Mouse (Mus musculus) layer of hippocampus, postnatal 36 days (tissue): Measurements from ENCODE around the gene Ptprg. TPM values are rescaled to one million over a fixed set of nuclear protein-coding genes. Genes with fewer than 3 reads are reported as not detected.
"Not testable (repeated sequence)": the region's sequence is repeated elsewhere in the genome, so short reads cannot be mapped to it uniquely, and the experiment has no call there.

Experiments used
- DNase-seq, 2 experiments: peaks; one replicate each; pipeline ENCODE4 v3.0.0; 2022
- total RNA-seq, 2 experiments: library from RNA; stranded (reverse); gene quantifications; 2 replicates each; pipeline ENCODE4 v1.2.3; 2021

The Ptprg gene
- total RNA-seq, 2 experiments from 2014 or later, result 106 to 107 TPM

DNA sequence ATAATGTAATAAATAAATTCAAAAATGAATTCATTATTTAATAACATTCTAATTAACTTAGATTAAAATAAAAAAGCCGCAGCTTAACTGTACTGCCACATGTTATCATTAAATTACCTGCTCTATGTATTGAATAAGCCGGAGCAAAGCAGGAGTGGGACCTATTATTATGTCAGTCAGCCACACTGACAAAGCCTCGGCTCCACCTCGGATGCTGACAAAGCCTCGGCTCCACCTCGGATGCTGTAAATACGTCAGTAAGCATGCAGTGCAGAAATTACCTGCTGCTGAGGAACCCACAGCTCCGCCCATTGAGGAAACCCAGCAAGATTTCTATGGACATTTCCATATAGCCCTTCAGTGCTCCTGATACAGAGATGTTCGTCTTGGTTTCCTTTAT is 429.7 kb downstream of the Ptprg start:
- DNase-seq, result no peak

DNA sequence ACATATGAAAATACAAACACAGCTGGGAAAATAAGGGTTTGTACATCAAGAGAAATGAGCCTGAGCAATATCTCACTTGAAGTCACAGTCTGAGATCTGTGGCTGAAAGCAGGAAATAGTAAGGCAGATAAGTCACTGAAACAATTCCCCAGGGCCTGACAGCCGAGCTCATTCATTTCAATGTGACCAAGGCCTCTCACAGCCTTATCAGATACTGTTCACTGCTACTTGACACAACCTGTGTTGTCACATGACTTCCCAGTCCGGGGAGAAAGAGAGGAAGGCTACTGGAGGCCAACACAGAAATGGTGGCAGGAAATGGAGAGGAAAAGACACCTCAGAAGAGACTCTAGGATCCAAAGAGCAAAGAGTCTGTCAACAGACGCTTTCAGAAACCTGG is 430.8 kb downstream of the Ptprg start:
- DNase-seq, result no peak

DNA sequence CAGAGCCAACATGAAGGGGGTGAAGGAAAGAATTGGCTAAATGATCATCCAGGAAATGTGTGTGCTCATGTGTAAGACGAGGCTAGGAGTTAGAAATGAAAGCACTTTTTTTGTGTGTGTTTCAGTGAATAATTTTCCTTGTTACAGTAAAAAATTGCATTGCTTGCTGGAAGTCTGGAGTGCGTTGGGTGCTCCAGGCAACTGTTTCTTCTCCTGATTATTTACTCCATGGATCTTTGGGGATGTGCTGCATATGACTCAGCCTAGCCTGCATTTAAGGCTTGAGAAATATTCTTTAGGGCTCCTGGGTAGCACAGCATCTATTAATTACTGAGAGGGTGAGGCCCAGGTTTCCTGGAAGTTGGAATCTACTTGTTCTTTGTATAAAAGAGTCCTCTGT is 435.6 kb downstream of the Ptprg start:
- no peak for DNase-seq

GRCm38 (mm10) chr14:11991151-11991550 is 437.8 kb downstream of the Ptprg start:
- no peak for DNase-seq

DNA sequence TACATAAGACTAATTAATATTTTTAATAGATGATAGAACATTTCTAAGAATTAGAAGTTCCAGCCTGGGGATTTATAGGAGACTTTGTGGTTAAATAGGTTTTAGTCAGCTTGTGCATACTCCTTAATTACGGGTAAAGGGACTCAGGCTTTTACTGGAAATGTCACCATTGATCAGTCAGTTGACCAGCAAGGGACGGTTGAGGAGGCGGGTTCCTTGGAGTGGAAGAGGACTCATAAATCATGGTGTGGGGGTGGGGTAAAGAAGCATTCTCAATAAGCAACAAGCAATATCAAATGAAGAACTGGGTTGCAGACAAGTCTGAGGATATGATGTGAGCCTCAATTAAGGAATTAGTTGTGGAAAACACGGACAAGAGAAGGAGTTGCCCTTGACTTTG is 438.8 kb downstream of the Ptprg start:
- no peak for DNase-seq

GRCm38 (mm10) chr14:11992534-11992933 is 439.2 kb downstream of the Ptprg start:
- no peak for DNase-seq

- no peak for DNase-seq
Measured at GRCm38 (mm10) chr14:11997555-11997954, 444.2 kb downstream of the Ptprg start.

DNA sequence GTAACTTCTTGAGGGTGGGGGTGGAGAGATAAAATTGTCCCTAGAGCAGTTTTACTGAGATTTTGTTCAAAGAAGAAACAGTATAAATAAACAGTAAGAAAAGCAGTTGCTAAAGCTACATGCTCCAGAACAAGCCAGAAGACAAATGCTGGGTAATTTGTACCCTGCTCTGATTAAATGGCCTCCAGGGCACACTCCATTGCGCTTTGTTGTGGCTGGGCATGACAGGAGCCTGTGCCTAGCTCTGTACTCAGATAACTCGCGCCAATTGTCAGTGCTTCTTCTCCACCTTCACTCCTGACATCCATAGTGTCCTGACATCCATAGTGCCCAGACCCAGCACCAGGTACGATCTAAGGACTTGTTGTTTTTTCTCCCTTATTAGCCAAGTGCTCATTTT is 445.1 kb downstream of the Ptprg start:
- DNase-seq, result no peak

GRCm38 (mm10) chr14:12004061-12004460 is 450.7 kb downstream of the Ptprg start:
- no peak for DNase-seq

- no peak for DNase-seq
Measured at GRCm38 (mm10) chr14:12011766-12012165, 458.4 kb downstream of the Ptprg start.

- DNase-seq, result no peak
Measured at GRCm38 (mm10) chr14:12025812-12026728, 472.7 kb downstream of the Ptprg start.

DNA sequence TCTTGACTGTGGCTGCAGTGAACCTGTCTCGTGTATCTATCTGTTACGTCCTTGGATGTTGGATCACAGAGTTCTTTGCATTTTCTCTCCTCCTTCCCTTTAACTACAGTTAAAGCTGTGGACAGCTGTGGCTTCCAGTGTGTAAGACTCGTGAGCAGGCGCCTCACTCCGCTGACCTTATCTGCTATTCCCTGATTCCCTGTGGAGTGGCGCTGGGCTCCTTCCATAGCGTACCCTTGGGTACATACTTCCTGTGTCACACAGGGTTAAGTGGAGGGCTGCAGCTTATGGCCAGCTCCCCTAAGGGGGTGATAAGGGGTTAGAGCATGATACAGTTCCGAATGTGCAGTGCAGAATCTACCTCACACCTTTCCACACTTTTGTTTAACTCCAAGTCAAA is 473.9 kb downstream of the Ptprg start:
- DNase-seq, result no peak

GRCm38 (mm10) chr14:12029926-12030325 is 476.6 kb downstream of the Ptprg start:
- DNase-seq, result no peak

GRCm38 (mm10) chr14:12036530-12037283 is 483.4 kb downstream of the Ptprg start:
- DNase-seq, result no peak

- no peak for DNase-seq
Measured at GRCm38 (mm10) chr14:12039743-12040142, 486.4 kb downstream of the Ptprg start.

DNA sequence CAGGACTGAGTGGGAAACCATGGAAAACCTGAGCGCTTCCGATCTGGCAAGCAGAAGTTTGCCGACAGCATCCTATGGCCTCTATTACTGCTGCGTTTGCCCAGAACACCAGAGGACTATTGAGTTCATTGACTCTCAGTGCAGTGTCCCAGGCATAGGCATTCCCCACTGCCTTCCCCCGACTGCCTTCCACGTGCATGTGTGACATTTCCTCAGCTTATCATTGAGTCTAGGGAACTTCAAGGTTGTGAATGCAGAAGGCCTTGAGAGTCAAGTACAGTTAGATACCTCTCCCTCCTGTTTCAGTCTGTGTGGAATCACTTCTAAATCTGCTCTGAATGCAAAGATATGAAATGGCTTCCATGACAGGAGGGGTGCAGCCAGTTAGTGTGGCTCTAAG is 488.2 kb downstream of the Ptprg start:
- DNase-seq, result no peak

DNA sequence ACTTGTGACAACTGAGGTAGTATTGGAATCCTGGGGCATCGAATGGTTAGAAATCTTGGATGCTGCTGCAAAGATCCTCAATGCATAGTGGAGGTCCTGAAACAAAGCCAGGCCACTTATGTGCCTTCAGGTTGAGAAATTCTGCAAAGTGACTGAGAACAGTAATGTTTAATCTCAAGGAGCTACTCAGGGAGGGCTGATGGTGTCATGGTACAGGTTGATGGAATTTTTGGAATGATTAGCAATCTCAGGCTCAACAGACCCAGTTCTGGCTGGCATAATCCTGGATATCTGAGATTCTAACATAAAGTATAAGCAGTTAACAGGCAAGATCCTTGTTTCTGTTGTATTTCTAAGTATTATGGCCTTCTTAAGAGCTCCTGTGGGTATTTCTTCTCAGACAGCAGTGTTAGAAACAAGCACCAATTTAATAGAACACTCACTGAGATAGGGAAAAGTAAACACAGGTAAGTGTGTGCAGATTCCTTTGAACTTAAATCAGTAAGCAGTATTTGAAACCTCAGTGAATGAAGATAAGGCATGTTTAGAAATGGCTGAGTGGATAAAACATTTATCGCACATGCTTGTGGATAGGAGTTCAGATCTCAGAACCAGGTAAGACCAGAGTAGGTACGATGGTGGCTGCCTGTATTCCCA is 493.0 kb downstream of the Ptprg start:
- DNase-seq, result no peak

DNA sequence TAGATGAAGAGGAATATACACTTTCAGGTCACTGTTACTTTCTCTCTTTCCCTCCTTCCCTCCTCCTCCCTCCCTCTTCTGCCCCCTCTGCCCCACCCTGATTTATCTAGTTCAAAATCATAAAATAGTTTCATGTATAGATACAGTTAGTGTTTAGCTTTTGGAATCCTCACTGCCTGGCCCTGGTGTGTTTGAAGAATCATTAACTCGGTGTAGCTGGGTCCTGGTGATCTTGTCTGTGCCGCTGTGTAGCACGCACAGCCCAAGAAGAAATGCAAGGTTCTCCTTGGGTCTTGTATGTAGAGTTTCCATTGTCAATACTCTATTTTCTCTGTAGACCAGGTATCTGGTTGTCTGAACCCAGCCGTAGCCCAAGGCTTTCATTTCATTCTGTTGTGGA is 494.3 kb downstream of the Ptprg start:
- no peak for DNase-seq

- DNase-seq, result no peak
Measured at GRCm38 (mm10) chr14:12056912-12057524, 503.7 kb downstream of the Ptprg start.

GRCm38 (mm10) chr14:12057856-12058255 is 504.5 kb downstream of the Ptprg start:
- no peak for DNase-seq

- DNase-seq, result no peak
Measured at GRCm38 (mm10) chr14:12059149-12059548, 505.8 kb downstream of the Ptprg start.

GRCm38 (mm10) chr14:12061313-12061712 is 508.0 kb downstream of the Ptprg start:
- DNase-seq, result not testable (repeated sequence)
